In the genomic region with DNA sequence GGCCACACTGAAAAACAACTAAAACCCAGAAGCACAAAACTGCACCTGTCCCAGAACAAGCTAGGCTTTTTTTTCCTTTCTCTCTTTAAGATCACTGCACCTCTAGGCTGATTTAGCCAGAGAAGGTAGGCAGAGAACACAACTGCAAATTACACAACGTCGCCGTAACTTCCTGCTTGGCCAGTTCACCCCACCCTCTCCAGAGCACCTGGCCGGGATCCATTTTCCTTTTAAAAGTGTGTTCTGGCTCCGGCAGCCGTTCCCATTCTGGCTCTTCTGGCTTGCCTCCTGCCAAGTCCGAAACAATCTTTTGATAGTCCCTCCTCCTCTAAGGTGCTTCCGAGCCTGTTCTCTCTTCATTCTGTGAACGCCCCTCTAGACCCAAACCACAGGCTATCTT, we compare ENCODE assay signal across 9 mouse cellular contexts. TPM values are rescaled to one million over a fixed set of nuclear protein-coding genes. Genes with fewer than 3 reads are reported as not detected.
DNase-seq lines count a peak whose midpoint lies in the region; ATAC-seq lines count a peak whose summit lies in the region.
"Had no signal": no experiment of that assay in that cellular context is flagged by ENCODE, and none has a peak within 500 bp of the region (broad histone marks: within the 10 kb centered on the region; RNA-seq: fewer than 3 reads in every experiment).

No protein-coding gene starts in this region.

- ATAC-seq in heart, embryonic 16.5 days (replicated peaks; ENCODE audit: extremely low read depth, insufficient read depth, low FRiP score), result 0 out of 2 replicates have a peak, but pooled peaks have one; percentile 21
- no peak for ATAC-seq in hindbrain, embryonic 12.5 days (ENCODE audit: low FRiP score)
- no peak for ATAC-seq in midbrain, embryonic 15.5 days (replicated peaks)

- H3K9me3 ChIP-seq in heart, embryonic 16.5 days (replicated peaks; ENCODE audit: control insufficient read depth, low read length), result no peaks in the 10 kb centered on the region
- no peaks in the 10 kb centered on the region for H3K9me3 ChIP-seq in limb, embryonic 10.5 days (replicated peaks)
- H3K9me3 ChIP-seq in hindbrain, embryonic 12.5 days (replicated peaks), result no peaks in the 10 kb centered on the region
- no peaks in the 10 kb centered on the region for H3K9me3 ChIP-seq in midbrain, embryonic 15.5 days
- H3K9me3 ChIP-seq: hindbrain, embryonic 15.5 days had no signal

- peaks cover 74% of the 10 kb centered on the region for H3K4me1 ChIP-seq in heart, embryonic 16.5 days (ENCODE audit: control insufficient read depth, insufficient read depth, low read length)
- H3K4me1 ChIP-seq in limb, embryonic 10.5 days, result peaks cover 29% of the 10 kb centered on the region
- H3K4me1 ChIP-seq in hindbrain, embryonic 12.5 days, result peaks cover 14% of the 10 kb centered on the region; the same call in 1 of the 2 replicates
- H3K4me1 ChIP-seq in midbrain, embryonic 15.5 days, result no peaks in the 10 kb centered on the region

- peak overlapping the region; percentile 60 for H3K9ac ChIP-seq in heart, embryonic 16.5 days (ENCODE audit: low read length)
- no peak overlapping the region for H3K9ac ChIP-seq in hindbrain, embryonic 12.5 days
- H3K9ac ChIP-seq in midbrain, embryonic 15.5 days, result no peak overlapping the region
- H3K9ac ChIP-seq: hindbrain, embryonic 15.5 days had no signal

- H3K4me2 ChIP-seq in heart, embryonic 16.5 days (ENCODE audit: low read depth, low read length), result peak overlapping the region; percentile 46
- H3K4me2 ChIP-seq in hindbrain, embryonic 12.5 days (replicated peaks), result no peak overlapping the region
- H3K4me2 ChIP-seq in midbrain, embryonic 15.5 days, result no peak overlapping the region
- H3K4me2 ChIP-seq: hindbrain, embryonic 15.5 days had no signal

- no peaks in the 10 kb centered on the region for H3K36me3 ChIP-seq in heart, embryonic 16.5 days (ENCODE audit: control insufficient read depth, insufficient read depth)
- H3K36me3 ChIP-seq in limb, embryonic 10.5 days, result no peaks in the 10 kb centered on the region
- H3K36me3 ChIP-seq in hindbrain, embryonic 12.5 days, result no peaks in the 10 kb centered on the region
- no peaks in the 10 kb centered on the region for H3K36me3 ChIP-seq in midbrain, embryonic 15.5 days (replicated peaks)
- H3K36me3 ChIP-seq: hindbrain, embryonic 15.5 days had no signal

- DNase-seq in urinary bladder, postnatal 25 days (ENCODE audit: low spot score), result peak; percentile 48
- DNase-seq in urinary bladder, adult 2 months (ENCODE audit: low spot score), result no peak
- no peak for DNase-seq in limb, embryonic 10.5 days (ENCODE audit: low spot score)
- peak; percentile 43 for DNase-seq in testis, postnatal 14 days (ENCODE audit: low spot score)
- DNase-seq in retina, embryonic 14.5 days (ENCODE audit: low spot score), result no peak

- 20% methylated on average over 9 of the region's 9 CpGs for WGBS in heart, embryonic 16.5 days
- 83% methylated on average over 9 of the region's 9 CpGs for WGBS in limb, embryonic 10.5 days
- WGBS in hindbrain, embryonic 12.5 days, result 86% methylated on average over 9 of the region's 9 CpGs
- 76% methylated on average over 9 of the region's 9 CpGs for WGBS in midbrain, embryonic 15.5 days

- H3K27ac ChIP-seq in heart, embryonic 16.5 days (ENCODE audit: low read length), result peak overlapping the region; percentile 89
- peak overlapping the region; percentile 44; the same call in 1 of the 2 replicates for H3K27ac ChIP-seq in limb, embryonic 10.5 days
- no peak overlapping the region for H3K27ac ChIP-seq in hindbrain, embryonic 12.5 days
- H3K27ac ChIP-seq in midbrain, embryonic 15.5 days, result no peak overlapping the region
- H3K27ac ChIP-seq: hindbrain, embryonic 15.5 days had no signal

- no peaks in the 10 kb centered on the region for H3K27me3 ChIP-seq in heart, embryonic 16.5 days (ENCODE audit: control insufficient read depth, insufficient read depth, low read length)
- H3K27me3 ChIP-seq in limb, embryonic 10.5 days (ENCODE audit: low read depth, poor library complexity, severe bottlenecking), result no peaks in the 10 kb centered on the region
- no peaks in the 10 kb centered on the region for H3K27me3 ChIP-seq in hindbrain, embryonic 12.5 days
- no peaks in the 10 kb centered on the region for H3K27me3 ChIP-seq in midbrain, embryonic 15.5 days (replicated peaks)
- H3K27me3 ChIP-seq: hindbrain, embryonic 15.5 days had no signal

- 0 out of 2 replicates have a peak overlapping the region, but pooled peaks have one; percentile 7 for H3K4me3 ChIP-seq in heart, embryonic 16.5 days (ENCODE audit: low read length)
- H3K4me3 ChIP-seq in limb, embryonic 10.5 days, result no peak overlapping the region
- no peak overlapping the region for H3K4me3 ChIP-seq in hindbrain, embryonic 12.5 days
- no peak overlapping the region for H3K4me3 ChIP-seq in midbrain, embryonic 15.5 days
- H3K4me3 ChIP-seq: hindbrain, embryonic 15.5 days had no signal

RNA-seq across cellular contexts. Expression of a gene that starts 32.4 kb away (rescaled TPM):
- 23.9 and 28.0 TPM in 2 replicates for polyA plus RNA-seq in urinary bladder, adult 2 months (2012; rRNA removed)
- polyA plus RNA-seq in heart, embryonic 16.5 days (2015; fragmentation: Nextera tagmentation; extraction: Ambion mirVana), result 30.4 and 32.3 TPM in 2 replicates
- polyA plus RNA-seq in limb, embryonic 10.5 days (2016; fragmentation: Nextera tagmentation; extraction: Ambion mirVana), result 10.6 and 14.2 TPM in 2 replicates
- 21.3 and 23.2 TPM in 2 replicates for polyA plus RNA-seq in hindbrain, embryonic 12.5 days (2016; fragmentation: Nextera tagmentation; extraction: Ambion mirVana)
- 8.6 and 9.3 TPM in 2 replicates for polyA plus RNA-seq in midbrain, embryonic 15.5 days (2015; fragmentation: Nextera tagmentation; extraction: Ambion mirVana)

Comparison
In these comparisons a context has a peak if more than half of its experiments do, and no peak if none do; other contexts are left out.
1. DNase-seq: peak in urinary bladder, postnatal 25 days (single experiment) and testis, postnatal 14 days (single experiment); none in urinary bladder, adult 2 months (single experiment), limb, embryonic 10.5 days (single experiment) and retina, embryonic 14.5 days (single experiment).
2. H3K27ac ChIP-seq: peak in heart, embryonic 16.5 days (single experiment) and limb, embryonic 10.5 days (single experiment); none in hindbrain, embryonic 12.5 days (single experiment) and midbrain, embryonic 15.5 days (single experiment).